Mouse (Mus musculus) forebrain, embryonic 12.5 days (tissue): ENCODE data around the gene Nek3. TPM values are rescaled to one million over a fixed set of nuclear protein-coding genes. Genes with fewer than 3 reads are reported as not detected.
A peak's percentile ranks its signal among the peaks of the same experiment; 100 is the strongest.

ENCODE experiments used
- ATAC-seq: fragments of 200-750 bp; cut with Nextera tagmentation; 2 replicates; pipeline ENCODE4 v1.8.0; 2017; ENCODE audit warnings: moderate TSS enrichment; ENCODE audit not compliant: low FRiP score
- H3K27ac ChIP-seq: fragments of 300-500 bp; sonication (generic); 2 replicates; pipeline ENCODE4 v1.5.1; 2016; ENCODE audit warnings: mild to moderate bottlenecking
- H3K27me3 ChIP-seq: fragments of 300-500 bp; sonication (generic); 2 replicates; pipeline ENCODE4 v1.6.1; 2016; ENCODE audit warnings: mild to moderate bottlenecking
- H3K36me3 ChIP-seq: fragments of 300-500 bp; sonication (generic); replicated peaks from 2 replicates; pipeline ENCODE4 v1.6.1; 2016; ENCODE audit warnings: mild to moderate bottlenecking
- H3K4me1 ChIP-seq: fragments of 300-500 bp; sonication (generic); 2 replicates; pipeline ENCODE4 v1.6.1; 2016
- H3K4me2 ChIP-seq: fragments of 300-500 bp; sonication (generic); 2 replicates; pipeline ENCODE4 v1.6.1; 2016; ENCODE audit warnings: mild to moderate bottlenecking, moderate library complexity
- H3K4me3 ChIP-seq: fragments of 300-500 bp; sonication (generic); replicated peaks from 2 replicates; pipeline ENCODE4 v1.5.1; 2016; ENCODE audit warnings: mild to moderate bottlenecking
- H3K9ac ChIP-seq: fragments of 300-500 bp; sonication (generic); 2 replicates; pipeline ENCODE4 v1.6.1; 2016; ENCODE audit warnings: mild to moderate bottlenecking
- H3K9me3 ChIP-seq: fragments of 300-500 bp; sonication (generic); 2 replicates; pipeline ENCODE4 v1.6.1; 2016
- WGBS: fragments of 180-500 bp; shearing (Covaris S2); methylation state at CpG from one replicate; pipeline ENCODE4 v1.1.7; 2016; 5-methylcytosine and 5-hydroxymethylcytosine counted together
- polyA plus RNA-seq: library from polyadenylated mRNA; unstranded; fragments of >200 nt; fragmentation: Nextera tagmentation; extraction: Ambion mirVana; gene quantifications from 2 replicates; pipeline ENCODE4 v1.2.1, GENCODE M21; 2016

Nek3 gene
- polyA plus RNA-seq, 1 experiment from 2014 or later = 6.9 TPM

DNA sequence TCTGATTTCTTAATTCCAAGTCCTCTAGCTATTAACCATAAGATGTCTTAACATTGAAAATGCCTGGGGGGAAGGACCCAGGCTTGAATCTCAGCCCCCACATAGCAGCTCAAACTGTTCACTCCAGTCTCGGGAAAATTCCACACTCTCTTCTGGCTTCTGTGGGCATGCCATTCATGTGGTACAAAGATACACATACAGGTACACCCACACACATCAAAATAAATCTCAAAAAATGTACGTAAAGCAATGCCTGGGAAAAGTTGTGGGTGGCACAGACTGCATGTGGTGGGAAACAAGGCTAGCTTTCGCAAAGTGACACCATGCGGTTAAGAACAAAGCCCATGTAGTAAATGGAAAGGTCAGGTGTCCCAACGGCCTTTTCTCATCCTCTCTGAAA lies 2.9 kb upstream of the Nek3 start:
- ATAC-seq = no peak
- Histone ChIP-seq H3K27ac (no peak overlapping the region), H3K4me1 (0 out of 2 replicates have a peak, but pooled peaks cover 4% of the 10 kb centered on the region), H3K9ac (no peak overlapping the region), H3K9me3 (no peaks in the 10 kb centered on the region), H3K27me3 (no peaks in the 10 kb centered on the region), H3K4me2 (no peak overlapping the region), H3K4me3 (no peak overlapping the region), H3K36me3 (peaks cover 36% of the 10 kb centered on the region)
- 82% methylated on average over 5 of the region's 5 CpGs for WGBS

DNA sequence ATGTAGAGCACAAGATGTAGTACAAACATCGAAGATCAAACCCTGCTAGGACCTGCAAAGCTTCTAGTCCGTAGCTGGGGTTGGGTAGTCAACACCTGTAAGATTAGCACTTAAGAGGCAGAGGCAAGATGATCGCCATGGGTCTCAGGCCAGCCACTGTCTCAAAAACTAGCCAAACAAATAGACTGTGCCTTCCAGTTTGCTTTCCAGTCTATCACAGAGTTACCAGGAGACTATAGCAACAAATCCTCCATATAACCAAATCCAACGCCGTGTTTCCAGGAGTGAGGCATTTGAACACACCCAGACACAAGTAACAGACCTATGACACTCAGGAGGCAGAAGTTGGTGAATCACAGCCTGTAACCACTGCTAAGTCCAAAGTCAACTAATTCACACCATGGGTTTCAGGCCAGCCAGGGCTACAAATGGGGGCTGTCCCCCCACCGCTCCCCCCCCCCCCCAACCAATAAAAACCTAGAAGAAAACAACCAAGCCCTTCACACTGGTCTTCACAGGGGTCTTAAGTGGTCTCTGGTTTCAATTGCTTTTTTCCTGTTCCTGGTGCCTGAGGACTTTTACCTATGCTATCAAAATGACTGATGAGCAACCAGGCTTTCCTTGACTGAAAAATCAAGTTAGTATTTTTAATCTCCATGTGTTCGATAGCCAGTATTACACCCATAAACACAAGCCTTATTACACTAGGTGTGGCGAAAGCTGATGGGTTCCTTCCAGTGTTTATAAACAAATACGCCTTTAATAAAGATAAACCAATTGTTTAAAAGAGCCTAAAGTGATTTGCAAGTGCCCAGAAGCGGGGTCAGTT lies 770 bp downstream of the Nek3 start:
- Histone ChIP-seq H3K9me3 (no peaks in the 10 kb centered on the region), H3K36me3 (peaks cover 16% of the 10 kb centered on the region), H3K27me3 (no peaks in the 10 kb centered on the region), H3K4me3 (peak overlapping the region; percentile 55), H3K27ac (peak overlapping the region; percentile 78; the same call in 1 of the 2 replicates), H3K4me1 (0 out of 2 replicates have a peak, but pooled peaks cover 4% of the 10 kb centered on the region), H3K9ac (peak overlapping the region; percentile 57), H3K4me2 (peak overlapping the region; percentile 50)
- 0 out of 2 replicates have a peak, but pooled peaks have one; percentile 15 for ATAC-seq
- WGBS = 58% methylated on average over 10 of the region's 10 CpGs

DNA sequence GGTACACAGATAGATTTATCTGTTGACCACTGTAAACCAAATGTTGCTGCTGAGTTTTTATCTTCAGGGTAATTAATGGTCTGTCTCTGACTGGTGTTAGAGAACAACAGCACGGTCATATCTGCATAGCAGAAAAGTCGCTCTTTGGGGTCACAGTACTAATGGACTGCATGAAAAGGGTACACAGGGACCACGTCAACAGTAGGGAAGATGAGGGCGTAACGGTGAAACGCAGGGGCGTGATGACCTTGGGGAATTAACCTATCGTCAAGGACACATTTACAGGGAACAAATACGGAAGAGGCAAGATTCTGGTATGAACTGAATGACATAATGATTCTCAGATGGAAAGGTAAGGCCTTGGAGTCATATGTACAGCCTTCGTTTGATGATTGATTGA lies 1.8 kb downstream of the Nek3 start:
- no peak overlapping the region for H3K4me3 ChIP-seq
- H3K27ac ChIP-seq = no peak overlapping the region
- H3K27me3 ChIP-seq = no peaks in the 10 kb centered on the region
- no peak overlapping the region for H3K9ac ChIP-seq
- no peak overlapping the region for H3K4me2 ChIP-seq
- no peaks in the 10 kb centered on the region for H3K9me3 ChIP-seq
- WGBS = 95% methylated on average over 10 of the region's 10 CpGs
- no peak for ATAC-seq
- 0 out of 2 replicates have a peak, but pooled peaks cover 4% of the 10 kb centered on the region for H3K4me1 ChIP-seq
- peaks cover 16% of the 10 kb centered on the region for H3K36me3 ChIP-seq

DNA sequence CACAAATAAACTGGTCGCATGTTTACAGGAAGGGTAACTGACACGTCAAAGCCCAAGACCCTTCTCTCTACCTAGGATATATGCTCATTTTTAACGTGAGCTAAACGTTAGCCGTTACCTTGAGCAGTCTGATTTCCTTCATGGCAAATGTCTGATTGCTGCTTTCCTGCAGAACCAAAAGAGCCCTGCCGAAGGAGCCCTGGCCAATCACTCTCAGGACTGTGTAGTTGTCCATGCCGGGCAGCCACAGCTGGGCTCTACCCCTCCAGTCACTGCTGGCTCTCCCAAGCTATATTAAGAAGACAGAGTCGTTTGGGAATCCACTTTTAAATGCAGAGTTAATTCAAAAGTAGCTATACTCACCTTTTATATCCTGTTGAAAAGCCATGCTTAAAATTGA lies 4.0 kb downstream of the Nek3 start:
- 88% methylated on average over 8 of the region's 8 CpGs for WGBS
- H3K4me2 ChIP-seq = no peak overlapping the region
- no peak for ATAC-seq

DNA sequence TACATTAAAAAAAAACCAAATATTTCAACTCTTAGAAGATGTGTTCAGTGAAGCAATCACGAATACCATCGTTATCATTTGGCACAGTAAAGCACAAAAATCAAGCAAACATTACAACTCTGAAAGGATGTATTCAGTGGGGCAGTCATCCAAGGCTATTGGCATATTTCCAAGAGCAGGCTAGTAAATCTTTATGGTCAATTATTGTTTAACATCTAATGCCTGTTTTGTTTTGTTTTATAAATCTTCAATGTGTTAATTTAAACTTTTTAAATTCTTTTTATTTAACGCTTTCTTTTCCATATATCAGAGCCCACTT lies 15.9 kb downstream of the Nek3 start:
- 86% methylated on average over 3 of the region's 3 CpGs for WGBS
- ATAC-seq = no peak
- Histone ChIP-seq H3K4me3 (no peak overlapping the region), H3K36me3 (peaks cover 19% of the 10 kb centered on the region), H3K27me3 (no peaks in the 10 kb centered on the region), H3K9me3 (no peaks in the 10 kb centered on the region), H3K4me1 (no peaks in the 10 kb centered on the region), H3K4me2 (no peak overlapping the region), H3K27ac (no peak overlapping the region), H3K9ac (no peak overlapping the region)

More for the DNA sequence above, 4.0 kb downstream of the Nek3 start:
- H3K36me3 ChIP-seq = peaks cover 10% of the 10 kb centered on the region
- no peaks in the 10 kb centered on the region for H3K9me3 ChIP-seq
- no peak overlapping the region for H3K9ac ChIP-seq
- 0 out of 2 replicates have a peak, but pooled peaks cover 4% of the 10 kb centered on the region for H3K4me1 ChIP-seq
- no peaks in the 10 kb centered on the region for H3K27me3 ChIP-seq
- no peak overlapping the region for H3K27ac ChIP-seq
- no peak overlapping the region for H3K4me3 ChIP-seq

DNA sequence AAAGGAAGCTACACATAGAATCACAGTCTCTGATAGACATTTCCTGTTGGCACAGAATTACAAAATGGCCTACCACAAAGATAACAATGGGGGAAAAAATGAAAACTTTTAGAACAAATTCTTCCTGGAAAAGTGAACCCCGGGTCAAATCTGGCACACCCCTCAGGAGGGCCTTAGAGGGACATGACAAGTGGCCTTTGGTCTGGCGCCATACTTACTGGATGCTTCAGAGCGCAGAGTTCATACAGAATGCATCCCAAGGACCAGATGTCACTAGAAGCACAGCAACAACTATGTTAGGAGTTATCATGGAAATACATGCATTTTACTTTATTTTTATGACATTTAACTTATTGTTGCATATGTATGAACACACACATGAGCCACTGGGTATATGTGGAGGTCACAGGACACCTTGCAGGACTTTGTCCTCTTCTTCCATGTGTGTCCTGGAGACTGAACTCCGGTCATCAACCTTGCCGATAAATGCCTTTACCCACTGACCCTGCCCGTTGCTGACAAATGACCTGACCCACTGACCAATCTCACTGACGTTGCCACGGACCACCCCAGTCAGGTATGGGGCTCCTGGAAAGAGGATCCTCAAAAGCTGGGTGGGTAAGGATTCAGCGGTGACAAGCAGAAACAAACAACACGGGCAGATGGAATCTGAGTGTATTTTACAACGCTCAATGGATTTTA lies 16.4 kb downstream of the Nek3 start:
- H3K4me2 ChIP-seq = no peak overlapping the region
- H3K36me3 ChIP-seq = peaks cover 16% of the 10 kb centered on the region
- H3K27ac ChIP-seq = no peak overlapping the region
- no peaks in the 10 kb centered on the region for H3K4me1 ChIP-seq
- no peak overlapping the region for H3K9ac ChIP-seq
- ATAC-seq = no peak
- no peaks in the 10 kb centered on the region for H3K27me3 ChIP-seq
- 94% methylated on average over 11 of the region's 11 CpGs for WGBS
- no peak overlapping the region for H3K4me3 ChIP-seq
- H3K9me3 ChIP-seq = no peaks in the 10 kb centered on the region

DNA sequence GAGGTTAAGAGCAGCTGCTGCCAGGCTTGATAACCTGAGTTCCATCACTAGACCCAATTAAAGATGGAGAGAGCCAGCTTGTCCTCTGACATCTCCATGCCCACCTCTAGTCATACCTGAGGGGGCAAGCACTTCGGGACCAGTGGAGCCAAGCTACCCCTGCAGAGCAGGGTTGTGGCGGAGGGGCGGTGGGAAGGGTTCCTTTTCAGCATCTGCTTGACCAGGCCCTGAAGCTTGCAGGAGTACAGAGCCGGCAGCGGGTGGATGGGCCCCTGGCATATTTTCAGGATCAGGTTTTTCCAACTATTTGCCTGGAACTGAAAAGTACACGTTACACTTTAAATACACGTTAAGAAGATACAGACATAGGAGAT lies 17.9 kb downstream of the Nek3 start:
- no peaks in the 10 kb centered on the region for H3K9me3 ChIP-seq
- H3K9ac ChIP-seq = no peak overlapping the region
- no peak for ATAC-seq
- H3K4me2 ChIP-seq = no peak overlapping the region
- peaks cover 16% of the 10 kb centered on the region; the same call in 1 of the 2 replicates for H3K36me3 ChIP-seq
- no peak overlapping the region for H3K27ac ChIP-seq
- no peak overlapping the region for H3K4me3 ChIP-seq
- H3K4me1 ChIP-seq = no peaks in the 10 kb centered on the region
- 93% methylated on average over 7 of the region's 7 CpGs for WGBS
- no peaks in the 10 kb centered on the region for H3K27me3 ChIP-seq

DNA sequence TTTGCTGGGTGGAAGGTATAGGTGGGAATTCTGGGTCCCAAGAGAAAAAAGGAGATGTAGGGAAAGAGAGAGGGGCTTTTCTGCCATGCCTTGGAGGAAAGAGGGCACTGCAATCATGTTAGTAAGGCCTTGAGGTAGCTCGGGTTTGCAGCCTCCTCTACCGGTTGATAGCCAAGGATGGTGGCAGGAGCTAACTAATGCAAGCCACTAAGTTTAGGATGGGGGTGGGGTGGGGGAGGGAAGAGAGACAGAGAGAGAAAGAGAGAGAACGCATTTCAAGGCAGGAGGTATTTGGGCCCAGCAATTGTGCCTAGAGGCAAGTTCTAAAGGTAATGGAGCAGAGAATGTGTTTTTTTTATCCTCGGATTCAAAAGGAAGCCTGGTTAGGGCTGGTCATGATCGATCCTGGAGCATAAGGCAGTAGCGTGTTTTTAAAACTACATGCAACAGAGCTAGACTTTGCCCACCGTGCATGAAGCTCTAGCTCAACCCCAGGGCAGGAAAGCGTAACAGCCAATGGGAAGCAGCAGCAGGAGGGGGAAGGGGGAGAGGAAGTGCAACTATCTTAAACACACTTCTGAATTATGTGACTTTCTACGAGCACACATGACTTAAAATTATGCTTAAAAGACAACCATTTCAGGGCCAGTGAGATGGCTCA lies 18.4 kb downstream of the Nek3 start:
- no peaks in the 10 kb centered on the region for H3K4me1 ChIP-seq
- 83% methylated on average over 9 of the region's 9 CpGs for WGBS

DNA sequence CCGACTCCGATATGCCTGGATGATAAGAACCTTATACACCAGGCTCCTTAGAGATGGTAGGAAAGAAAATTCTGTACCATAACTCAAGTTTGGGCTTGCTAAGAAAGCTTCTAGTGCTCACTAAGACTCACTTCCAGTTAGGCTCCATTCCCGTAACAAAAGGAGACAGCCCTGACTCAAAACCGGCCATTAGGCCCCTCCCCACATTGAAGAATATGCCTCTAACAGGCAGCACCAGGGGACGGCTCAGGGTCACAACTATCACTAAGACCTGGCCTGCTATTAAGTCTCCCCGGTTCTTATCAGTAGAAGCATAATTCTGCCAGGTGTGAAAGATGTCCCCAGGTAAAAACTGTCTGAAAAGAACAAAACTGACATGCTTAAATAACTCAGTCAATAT lies 20.4 kb downstream of the Nek3 start:
- Histone ChIP-seq H3K27ac (no peak overlapping the region), H3K9ac (no peak overlapping the region), H3K4me1 (no peaks in the 10 kb centered on the region), H3K9me3 (no peaks in the 10 kb centered on the region), H3K4me3 (no peak overlapping the region), H3K4me2 (no peak overlapping the region), H3K36me3 (peaks cover 17% of the 10 kb centered on the region; the same call in 1 of the 2 replicates), H3K27me3 (no peaks in the 10 kb centered on the region)
- no peak for ATAC-seq
- WGBS = 83% methylated on average over 6 of the region's 6 CpGs

More for the DNA sequence above, 18.4 kb downstream of the Nek3 start:
- Histone ChIP-seq H3K9me3 (no peaks in the 10 kb centered on the region), H3K27me3 (no peaks in the 10 kb centered on the region), H3K4me2 (no peak overlapping the region), H3K36me3 (peaks cover 17% of the 10 kb centered on the region; the same call in 1 of the 2 replicates), H3K4me3 (no peak overlapping the region), H3K9ac (no peak overlapping the region), H3K27ac (no peak overlapping the region)
- no peak for ATAC-seq

DNA sequence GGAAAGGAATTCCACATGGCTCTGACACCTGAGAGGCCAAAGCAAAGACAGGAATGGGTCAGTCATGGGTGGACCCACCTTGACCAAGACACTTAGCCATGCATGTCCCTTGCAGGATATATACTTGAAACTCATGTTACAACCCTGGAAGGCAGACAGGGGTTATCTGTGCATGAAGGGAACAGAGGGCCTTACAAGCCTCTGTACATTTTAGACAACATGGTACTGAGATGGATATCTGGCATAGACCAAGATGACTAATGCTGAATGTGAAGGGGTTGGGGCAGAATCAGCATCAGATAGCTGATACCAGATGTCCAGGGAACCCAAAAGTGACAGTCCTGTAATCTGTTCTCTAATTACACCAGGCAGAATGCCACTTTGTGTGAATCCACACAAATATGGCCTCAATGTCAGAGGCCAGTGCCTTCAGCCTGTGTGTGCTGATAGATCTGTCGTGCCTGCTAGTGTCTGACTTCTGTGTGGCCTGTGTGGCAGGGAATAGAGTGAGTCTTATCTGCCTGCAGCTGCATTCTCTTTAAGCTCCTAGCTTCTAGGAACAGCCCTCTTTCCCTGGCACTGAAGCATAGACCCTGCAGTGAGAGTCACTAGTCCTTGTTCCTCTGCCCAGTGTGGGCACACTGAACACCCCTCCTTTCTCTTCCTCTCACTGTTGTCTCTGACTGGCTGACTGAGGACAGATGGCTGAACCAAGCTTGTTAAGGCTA lies 22.3 kb downstream of the Nek3 start:
- ATAC-seq = no peak
- Histone ChIP-seq H3K4me3 (no peak overlapping the region), H3K36me3 (peaks cover 14% of the 10 kb centered on the region; the same call in 1 of the 2 replicates), H3K27ac (no peak overlapping the region), H3K9me3 (no peaks in the 10 kb centered on the region), H3K4me1 (no peaks in the 10 kb centered on the region), H3K4me2 (no peak overlapping the region), H3K27me3 (no peaks in the 10 kb centered on the region), H3K9ac (no peak overlapping the region)
- WGBS = 100% methylated on average over 1 of the region's 1 CpGs

DNA sequence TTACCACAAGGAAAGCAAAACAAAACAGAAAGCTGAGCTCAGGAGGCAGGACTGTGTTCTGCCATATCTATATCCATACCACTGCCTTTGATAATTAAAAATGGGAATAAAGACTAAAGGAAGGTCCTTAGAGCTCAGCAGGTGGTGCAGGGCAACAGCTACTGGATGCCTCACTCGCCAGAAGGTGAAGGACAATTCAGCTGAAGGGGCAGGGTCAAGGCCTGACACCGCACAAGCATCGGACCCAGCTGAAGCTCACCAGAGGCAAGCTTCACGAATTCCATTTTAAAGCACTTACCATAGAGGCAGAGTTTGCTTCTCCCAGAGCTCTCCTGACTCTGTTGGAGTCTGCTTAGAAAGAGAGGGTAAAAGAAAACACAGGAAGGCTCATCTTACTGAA lies 23.6 kb downstream of the Nek3 start:
- WGBS = 73% methylated on average over 4 of the region's 4 CpGs
- Histone ChIP-seq H3K9me3 (no peaks in the 10 kb centered on the region), H3K27ac (no peak overlapping the region), H3K27me3 (no peaks in the 10 kb centered on the region), H3K4me1 (no peaks in the 10 kb centered on the region), H3K36me3 (0 out of 2 replicates have a peak, but pooled peaks cover 9% of the 10 kb centered on the region), H3K9ac (no peak overlapping the region), H3K4me2 (no peak overlapping the region), H3K4me3 (no peak overlapping the region)
- no peak for ATAC-seq
